Mouse (Mus musculus) neural tube, embryonic 13.5 days (tissue): ENCODE measurements around the gene Npepps. TPM values are rescaled to one million over a fixed set of nuclear protein-coding genes. Genes with fewer than 3 reads are reported as not detected.
"Not testable (repeated sequence)": the region's sequence is repeated elsewhere in the genome, so short reads cannot be mapped to it uniquely, and the experiment has no call there.

Experiments used
- ATAC-seq: fragments of 200-750 bp; cut with Nextera tagmentation; 2 replicates; pipeline ENCODE4 v1.8.0; 2017; ENCODE audit warnings: low read depth, mild to moderate bottlenecking, moderate TSS enrichment, moderate library complexity
- H3K27ac ChIP-seq: fragments of 300-500 bp; sonication (generic); replicated peaks from 2 replicates; pipeline ENCODE4 v1.5.1; 2015; ENCODE audit warnings: moderate library complexity, mild to moderate bottlenecking, inconsistent platforms
- H3K27me3 ChIP-seq: fragments of 300-500 bp; sonication (generic); 2 replicates; pipeline ENCODE4 v1.6.1; 2015; ENCODE audit warnings: mild to moderate bottlenecking, inconsistent platforms
- H3K36me3 ChIP-seq: fragments of 300-500 bp; sonication (generic); 2 replicates; pipeline ENCODE4 v1.6.1; 2015; ENCODE audit warnings: mild to moderate bottlenecking, inconsistent platforms
- H3K4me1 ChIP-seq: fragments of 300-500 bp; sonication (generic); replicated peaks from 2 replicates; pipeline ENCODE4 v1.6.1; 2015; ENCODE audit warnings: inconsistent platforms
- H3K4me2 ChIP-seq: fragments of 300-500 bp; sonication (generic); 2 replicates; pipeline ENCODE4 v1.6.1; 2015; ENCODE audit warnings: inconsistent platforms, mild to moderate bottlenecking, moderate library complexity
- H3K4me3 ChIP-seq: fragments of 300-500 bp; sonication (generic); 2 replicates; pipeline ENCODE4 v1.5.1; 2015; ENCODE audit warnings: mild to moderate bottlenecking, inconsistent platforms
- H3K9ac ChIP-seq: fragments of 300-500 bp; sonication (generic); 2 replicates; pipeline ENCODE4 v1.6.1; 2015; ENCODE audit warnings: moderate library complexity, mild to moderate bottlenecking, inconsistent platforms
- H3K9me3 ChIP-seq: fragments of 300-500 bp; sonication (generic); 2 replicates; pipeline ENCODE4 v1.6.1; 2016; ENCODE audit warnings: inconsistent platforms
- WGBS: fragments of 180-500 bp; shearing (Covaris S2); methylation state at CpG from one replicate; pipeline ENCODE4 v1.1.7; 2015; 5-methylcytosine and 5-hydroxymethylcytosine counted together
- polyA plus RNA-seq: library from polyadenylated mRNA; unstranded; fragments of >200 nt; fragmentation: Nextera tagmentation; extraction: Ambion mirVana; gene quantifications from 2 replicates; pipeline ENCODE4 v1.2.1, GENCODE M21; 2015

The Npepps gene
- polyA plus RNA-seq, 1 experiment from 2014 or later: 130 TPM

DNA sequence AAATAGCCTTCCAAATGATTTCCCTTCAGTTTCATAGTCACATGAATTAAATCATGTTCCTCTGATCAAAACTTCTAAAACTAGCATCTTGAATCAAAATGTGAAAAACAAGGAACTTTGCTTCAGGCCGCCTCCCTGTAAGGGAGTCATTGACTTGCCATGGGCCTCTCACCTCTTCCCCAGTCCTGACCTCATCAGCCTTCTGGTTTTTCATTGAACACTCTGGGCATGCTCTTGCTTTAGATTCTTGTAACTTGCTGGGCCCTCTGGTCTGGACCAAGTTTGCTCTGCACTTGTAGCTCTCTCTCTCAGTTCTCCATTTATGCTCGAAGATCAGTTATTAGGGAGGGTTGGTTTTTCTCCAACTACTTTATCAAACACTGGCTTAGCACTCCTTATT lies 58.8 kb downstream of the Npepps start:
- H3K36me3 ChIP-seq: peaks cover 88% of the 10 kb centered on the region
- no peak overlapping the region for H3K4me3 ChIP-seq
- H3K4me1 ChIP-seq: no peaks in the 10 kb centered on the region
- no peaks in the 10 kb centered on the region for H3K9me3 ChIP-seq
- no peak overlapping the region for H3K9ac ChIP-seq
- no peak overlapping the region for H3K27ac ChIP-seq
- ATAC-seq: no peak
- no peak overlapping the region for H3K4me2 ChIP-seq
- WGBS: 98% methylated on average over 2 of the region's 2 CpGs
- no peaks in the 10 kb centered on the region for H3K27me3 ChIP-seq

DNA sequence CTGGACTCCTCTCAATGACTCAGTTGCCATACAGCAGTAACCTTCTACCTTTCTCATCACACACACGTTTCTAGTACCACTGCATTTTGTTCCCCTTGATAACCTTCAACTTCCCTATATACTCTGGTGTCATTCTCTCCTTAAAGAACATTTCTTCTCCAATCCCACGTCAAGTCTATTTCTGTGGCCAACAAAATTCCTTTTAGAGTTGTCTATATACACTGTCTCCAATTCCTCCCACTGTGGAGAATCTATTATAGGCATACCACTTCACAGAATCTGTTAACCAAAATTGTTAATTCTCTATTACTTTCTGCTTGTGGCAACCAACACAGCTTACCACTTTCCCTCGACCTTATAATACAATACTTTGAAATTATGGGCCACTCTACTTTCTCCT lies 60.2 kb downstream of the Npepps start:
- H3K9ac ChIP-seq: no peak overlapping the region
- H3K9me3 ChIP-seq: no peaks in the 10 kb centered on the region
- no peak overlapping the region for H3K4me2 ChIP-seq
- no peak for ATAC-seq
- H3K27ac ChIP-seq: no peak overlapping the region
- WGBS: 89% methylated on average over 3 of the region's 3 CpGs
- H3K4me3 ChIP-seq: no peak overlapping the region
- peaks cover 91% of the 10 kb centered on the region for H3K36me3 ChIP-seq
- H3K27me3 ChIP-seq: no peaks in the 10 kb centered on the region
- H3K4me1 ChIP-seq: no peaks in the 10 kb centered on the region

DNA sequence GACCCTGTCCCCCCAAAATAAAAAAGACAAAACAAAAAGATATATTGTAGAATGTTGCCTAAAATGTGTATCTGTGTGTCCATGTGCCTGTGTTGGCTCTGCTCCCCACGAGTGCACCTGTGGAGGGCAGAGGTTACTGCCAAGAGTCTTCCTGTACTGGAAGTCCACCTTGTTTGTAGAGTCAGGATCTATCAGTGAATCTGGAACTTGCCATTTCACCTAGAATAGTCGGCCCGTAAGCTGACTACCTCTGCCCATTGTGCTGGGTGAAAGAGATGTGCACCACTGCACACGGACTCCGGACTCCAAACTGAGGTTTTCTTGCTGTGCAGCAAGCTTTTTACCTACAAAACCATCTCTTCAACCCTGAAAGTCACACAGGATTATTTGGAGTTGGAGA lies 66.0 kb downstream of the Npepps start:
- 96% methylated on average over 5 of the region's 5 CpGs for WGBS
- Histone ChIP-seq H3K4me3 (no peak overlapping the region), H3K27me3 (no peaks in the 10 kb centered on the region), H3K9ac (no peak overlapping the region), H3K36me3 (peaks cover 97% of the 10 kb centered on the region), H3K27ac (no peak overlapping the region), H3K4me2 (no peak overlapping the region), H3K4me1 (no peaks in the 10 kb centered on the region), H3K9me3 (no peaks in the 10 kb centered on the region)
- ATAC-seq: no peak

DNA sequence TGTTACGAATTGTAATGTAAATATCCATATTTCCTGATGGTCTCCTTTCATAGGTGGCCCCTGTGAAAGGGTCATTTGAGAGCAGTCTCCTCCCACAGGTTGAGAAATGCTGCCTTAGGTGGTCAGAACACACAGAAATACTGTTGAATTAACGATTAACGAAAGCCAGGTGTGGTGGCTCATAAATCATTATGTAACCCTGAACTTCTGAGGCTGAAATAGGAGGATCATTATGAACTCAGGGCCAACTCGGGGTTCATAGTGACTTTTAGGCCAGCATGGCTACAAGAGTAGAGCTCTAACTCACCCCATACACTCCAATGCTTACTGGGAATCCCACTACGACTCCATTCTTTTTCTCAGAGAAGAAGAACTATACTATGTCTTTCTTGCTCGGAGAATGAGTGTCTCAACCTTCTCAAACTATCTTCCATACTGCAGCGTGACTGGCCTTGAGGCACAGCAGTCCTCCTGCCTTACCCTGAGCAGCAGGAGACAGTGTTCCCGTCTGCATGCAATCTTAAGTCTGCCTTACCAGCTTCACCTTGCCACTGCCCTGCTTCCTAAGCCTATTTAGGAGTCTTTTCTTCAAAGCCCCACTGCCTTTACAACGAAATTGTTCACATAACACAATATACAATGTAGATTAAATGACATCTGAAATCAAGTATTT lies 69.6 kb downstream of the Npepps start:
- no peak for ATAC-seq
- Histone ChIP-seq H3K36me3 (peaks cover 93% of the 10 kb centered on the region), H3K4me1 (no peaks in the 10 kb centered on the region), H3K4me3 (no peak overlapping the region), H3K27me3 (no peaks in the 10 kb centered on the region), H3K9me3 (no peaks in the 10 kb centered on the region), H3K4me2 (no peak overlapping the region), H3K27ac (no peak overlapping the region), H3K9ac (no peak overlapping the region)
- 90% methylated on average over 9 of the region's 9 CpGs for WGBS

DNA sequence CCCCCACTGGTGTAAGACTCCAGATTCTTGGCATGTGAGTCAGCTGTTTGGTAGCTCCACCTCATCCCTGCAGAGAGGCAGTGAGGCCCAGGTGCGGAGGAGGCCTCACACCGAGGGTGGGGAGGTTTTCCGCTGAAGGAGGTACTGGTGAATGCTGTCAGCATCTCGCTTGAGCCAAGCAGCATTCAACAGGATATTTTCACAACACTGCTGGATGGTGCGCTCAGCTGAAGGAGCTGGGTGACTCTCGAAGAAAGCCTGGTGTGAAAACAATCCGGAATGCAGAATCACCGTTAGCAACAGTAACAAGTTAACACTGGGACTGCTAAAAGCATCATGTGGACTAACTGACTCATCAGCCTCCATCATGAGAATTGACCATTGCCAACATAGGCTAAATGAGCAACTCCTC lies 73.4 kb downstream of the Npepps start:
- no peak overlapping the region for H3K9ac ChIP-seq
- no peak overlapping the region for H3K4me3 ChIP-seq
- 81% methylated on average over 8 of the region's 8 CpGs for WGBS
- no peak overlapping the region for H3K27ac ChIP-seq
- H3K4me1 ChIP-seq: no peaks in the 10 kb centered on the region
- no peak for ATAC-seq
- H3K27me3 ChIP-seq: no peaks in the 10 kb centered on the region
- H3K4me2 ChIP-seq: no peak overlapping the region
- peaks cover 62% of the 10 kb centered on the region for H3K36me3 ChIP-seq
- H3K9me3 ChIP-seq: no peaks in the 10 kb centered on the region

DNA sequence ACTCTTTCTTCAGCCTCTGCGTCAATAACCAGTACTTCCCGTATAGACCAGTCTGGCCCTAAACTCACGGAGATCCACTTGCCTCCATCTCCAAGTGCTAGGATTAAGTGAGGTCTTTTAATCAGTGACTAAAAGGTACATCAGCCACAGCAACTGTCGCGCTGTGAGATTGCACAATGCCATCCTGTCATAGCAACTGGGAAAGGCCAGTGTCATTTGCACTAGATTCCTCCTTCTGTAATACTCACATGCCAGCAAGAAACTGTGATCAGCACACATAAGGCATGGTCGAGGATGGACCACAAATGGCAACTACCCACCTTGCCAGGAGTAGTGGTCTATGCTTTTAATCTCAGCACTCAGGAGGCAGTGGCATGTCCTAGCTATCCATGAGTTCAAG lies 80.9 kb downstream of the Npepps start:
- Histone ChIP-seq H3K36me3 (no peaks in the 10 kb centered on the region), H3K27ac (no peak overlapping the region), H3K9ac (no peak overlapping the region), H3K4me1 (no peaks in the 10 kb centered on the region), H3K9me3 (0 out of 2 replicates have a peak, but pooled peaks cover 3% of the 10 kb centered on the region), H3K4me3 (no peak overlapping the region), H3K27me3 (no peaks in the 10 kb centered on the region), H3K4me2 (no peak overlapping the region)
- ATAC-seq: no peak
- 84% methylated on average over 6 of the region's 6 CpGs for WGBS

DNA sequence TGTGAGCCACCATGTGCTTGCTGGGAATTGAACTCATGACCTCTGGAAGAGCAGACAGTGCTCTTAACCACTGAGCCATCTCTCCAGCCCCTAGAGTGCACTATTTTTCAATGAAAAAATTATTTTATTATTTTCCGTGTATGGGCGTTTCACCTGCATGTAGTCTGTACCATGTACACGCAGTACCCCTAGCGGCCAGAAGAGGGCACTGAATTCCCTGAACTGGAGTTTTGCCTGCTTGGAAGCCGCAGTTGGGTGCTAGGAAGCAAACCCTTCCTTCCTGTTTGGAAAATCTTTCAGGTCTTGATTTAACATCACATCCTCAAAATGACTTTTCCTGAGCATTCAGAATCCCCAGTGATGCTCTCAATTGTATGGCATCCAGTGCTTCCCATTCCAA lies 81.8 kb downstream of the Npepps start:
- 0 out of 2 replicates have a peak, but pooled peaks cover 3% of the 10 kb centered on the region for H3K9me3 ChIP-seq
- WGBS: 21% methylated on average over 5 of the region's 5 CpGs
- no peak overlapping the region for H3K4me3 ChIP-seq
- no peak overlapping the region for H3K4me2 ChIP-seq
- ATAC-seq: no peak
- no peaks in the 10 kb centered on the region for H3K4me1 ChIP-seq
- no peak overlapping the region for H3K27ac ChIP-seq
- H3K27me3 ChIP-seq: no peaks in the 10 kb centered on the region
- H3K36me3 ChIP-seq: no peaks in the 10 kb centered on the region
- no peak overlapping the region for H3K9ac ChIP-seq

DNA sequence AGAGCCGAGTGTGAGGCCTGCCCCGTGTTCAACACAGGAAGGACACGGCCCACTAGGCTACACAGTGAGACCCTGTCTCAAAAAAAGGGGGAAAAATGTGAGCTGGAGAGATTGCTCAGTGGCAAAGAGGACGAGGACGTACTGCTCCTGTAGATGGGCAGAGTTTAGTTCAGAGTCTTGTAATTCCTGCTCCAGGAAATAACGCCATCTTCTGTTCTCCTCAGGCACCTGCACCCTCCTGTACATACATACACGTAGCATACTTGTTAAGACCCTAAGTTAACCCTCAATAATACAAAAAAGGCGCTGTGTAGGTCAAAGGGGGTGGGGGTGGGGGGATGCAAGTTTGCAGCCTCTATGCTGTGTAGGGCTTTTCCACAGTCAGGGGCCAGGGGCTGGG lies 83.4 kb downstream of the Npepps start:
- no peaks in the 10 kb centered on the region for H3K4me1 ChIP-seq
- H3K36me3 ChIP-seq: no peaks in the 10 kb centered on the region
- no peak overlapping the region for H3K4me2 ChIP-seq
- 0 out of 2 replicates have a peak, but pooled peaks cover 3% of the 10 kb centered on the region for H3K9me3 ChIP-seq
- H3K27ac ChIP-seq: no peak overlapping the region
- no peak for ATAC-seq
- no peaks in the 10 kb centered on the region for H3K27me3 ChIP-seq
- 81% methylated on average over 8 of the region's 8 CpGs for WGBS
- H3K9ac ChIP-seq: no peak overlapping the region
- H3K4me3 ChIP-seq: no peak overlapping the region

DNA sequence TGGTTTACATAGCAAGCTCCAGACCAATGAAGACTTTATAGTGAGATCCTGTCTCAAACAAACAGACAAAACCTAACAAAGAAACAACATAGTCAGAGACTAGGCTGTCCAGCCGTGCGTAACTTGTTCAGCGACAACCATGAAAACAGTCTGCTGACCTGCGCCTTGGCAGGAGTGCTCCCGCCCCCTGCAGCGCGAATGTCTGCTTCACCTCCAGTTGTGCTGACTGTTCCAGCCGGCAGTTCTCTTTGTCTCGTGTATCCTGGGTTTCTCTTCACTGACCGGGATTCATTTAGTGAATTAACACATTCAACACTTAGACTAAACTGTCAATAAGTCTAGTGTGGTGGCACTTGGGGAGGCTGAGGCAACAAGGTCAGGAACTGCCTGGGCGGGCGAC lies 83.9 kb downstream of the Npepps start:
- no peaks in the 10 kb centered on the region for H3K27me3 ChIP-seq
- 0 out of 2 replicates have a peak, but pooled peaks cover 3% of the 10 kb centered on the region for H3K9me3 ChIP-seq
- no peak overlapping the region for H3K9ac ChIP-seq
- H3K36me3 ChIP-seq: no peaks in the 10 kb centered on the region
- 67% methylated on average over 12 of the region's 12 CpGs for WGBS
- H3K27ac ChIP-seq: no peak overlapping the region
- no peak for ATAC-seq
- H3K4me1 ChIP-seq: no peaks in the 10 kb centered on the region
- H3K4me3 ChIP-seq: no peak overlapping the region
- no peak overlapping the region for H3K4me2 ChIP-seq

DNA sequence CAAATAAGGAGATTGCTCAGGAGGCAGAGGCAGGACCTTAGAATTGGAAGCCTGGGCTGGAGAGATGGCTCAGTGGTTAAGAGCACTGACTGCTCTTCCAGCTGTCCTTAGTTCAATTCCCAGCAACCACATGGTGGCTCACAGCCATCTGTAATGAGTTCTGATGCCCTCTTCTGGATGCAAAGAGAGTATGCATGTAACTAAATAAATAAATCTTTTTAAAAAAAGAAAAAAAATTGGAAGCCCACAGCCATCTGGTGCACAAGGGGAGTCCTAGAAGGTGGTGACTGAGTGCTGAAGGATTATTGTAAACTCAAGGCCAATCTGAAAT lies 87.9 kb downstream of the Npepps start:
- no peak overlapping the region for H3K4me2 ChIP-seq
- H3K9me3 ChIP-seq: no peaks in the 10 kb centered on the region
- no peak overlapping the region for H3K4me3 ChIP-seq
- H3K27ac ChIP-seq: no peak overlapping the region
- ATAC-seq: no peak
- no peaks in the 10 kb centered on the region for H3K36me3 ChIP-seq
- no peaks in the 10 kb centered on the region for H3K27me3 ChIP-seq
- peaks cover 12% of the 10 kb centered on the region for H3K4me1 ChIP-seq
- no peak overlapping the region for H3K9ac ChIP-seq

DNA sequence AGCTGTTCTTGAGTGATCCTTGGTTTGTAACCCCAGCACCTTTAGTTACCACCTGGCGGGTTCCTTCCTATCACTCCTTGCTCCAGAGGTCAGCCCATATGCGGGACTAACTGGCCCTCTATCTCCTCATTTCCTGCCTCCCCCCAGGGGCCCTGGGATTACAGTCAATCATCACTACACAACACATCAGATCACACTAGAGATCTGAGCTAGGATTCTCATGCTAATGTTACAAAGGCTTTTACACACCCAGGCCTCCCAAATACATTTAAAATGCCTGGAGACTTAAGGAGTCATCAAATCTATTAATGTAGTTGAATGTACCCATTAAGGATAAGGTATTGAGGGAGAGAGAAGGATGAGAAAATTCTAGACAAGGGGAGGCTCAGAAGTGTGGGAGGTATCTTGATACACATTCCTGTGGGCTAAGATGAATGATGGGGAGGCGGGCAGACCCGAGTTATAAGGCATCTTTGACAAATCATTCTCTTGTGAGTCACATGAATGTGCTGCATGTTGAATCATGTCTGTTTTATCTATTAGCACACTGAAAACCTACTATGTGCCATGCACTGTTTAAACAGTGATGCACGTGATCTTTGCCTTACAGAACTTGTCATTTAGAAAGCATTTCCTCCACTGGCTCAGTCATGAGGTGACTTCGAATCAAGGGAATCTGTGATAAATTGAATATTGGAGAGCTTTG lies 88.4 kb downstream of the Npepps start:
- no peak overlapping the region for H3K9ac ChIP-seq
- 74% methylated on average over 6 of the region's 6 CpGs for WGBS
- no peak for ATAC-seq
- H3K27me3 ChIP-seq: no peaks in the 10 kb centered on the region
- H3K4me3 ChIP-seq: no peak overlapping the region
- no peak overlapping the region for H3K27ac ChIP-seq
- no peak overlapping the region for H3K4me2 ChIP-seq
- H3K4me1 ChIP-seq: peaks cover 12% of the 10 kb centered on the region
- no peaks in the 10 kb centered on the region for H3K36me3 ChIP-seq
- no peaks in the 10 kb centered on the region for H3K9me3 ChIP-seq

DNA sequence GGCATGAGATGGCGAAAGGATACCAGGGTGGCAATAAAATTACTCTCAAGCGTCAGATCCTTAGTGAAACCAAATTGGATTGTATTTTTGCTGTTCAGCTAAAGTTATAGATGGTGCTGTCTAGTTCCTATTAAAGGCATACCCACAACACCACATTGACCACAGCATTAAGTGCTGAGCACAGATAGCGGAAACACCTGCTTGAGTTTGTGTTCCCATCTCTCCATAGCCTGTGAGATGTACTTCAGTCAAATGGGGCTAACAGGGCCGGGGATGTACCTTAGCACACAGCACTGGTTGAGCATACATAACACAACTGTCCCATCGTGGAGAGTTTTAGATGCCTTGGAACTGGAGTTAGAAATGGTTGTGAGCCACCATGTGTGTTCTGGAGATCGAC lies 89.4 kb downstream of the Npepps start:
- WGBS: 91% methylated on average over 6 of the region's 6 CpGs
- H3K9ac ChIP-seq: no peak overlapping the region

DNA sequence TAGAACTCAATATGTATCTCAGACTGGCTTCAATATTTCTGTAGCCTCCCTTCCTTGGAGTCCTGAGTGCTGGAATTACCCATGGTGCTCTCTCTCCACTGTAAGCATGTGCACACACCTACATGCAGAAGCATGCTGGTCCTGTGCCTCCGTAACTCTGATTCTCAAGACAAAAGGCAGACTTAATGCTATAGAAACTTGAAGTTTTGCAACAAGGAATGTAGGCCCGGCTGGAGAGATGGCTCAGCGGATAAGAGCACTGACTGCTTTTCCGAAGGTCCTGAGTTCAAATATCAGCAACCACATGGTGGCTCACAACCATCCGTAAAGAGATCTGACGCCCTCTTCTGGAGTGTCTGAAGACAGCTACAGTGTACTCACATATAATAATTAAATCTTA lies 90.8 kb downstream of the Npepps start:
- 90% methylated on average over 6 of the region's 6 CpGs for WGBS
- H3K27me3 ChIP-seq, H3K36me3 ChIP-seq, H3K4me3 ChIP-seq, H3K9ac ChIP-seq, ATAC-seq, H3K9me3 ChIP-seq: not testable (repeated sequence)
- Histone ChIP-seq H3K27ac (0 out of 2 replicates have a peak overlapping the region, but pooled peaks have one; percentile 10), H3K4me1 (peaks cover 33% of the 10 kb centered on the region), H3K4me2 (peak overlapping the region; percentile 78; the same call in 1 of the 2 replicates)

More for the DNA sequence above, 89.4 kb downstream of the Npepps start:
- no peaks in the 10 kb centered on the region for H3K27me3 ChIP-seq
- no peak overlapping the region for H3K27ac ChIP-seq
- no peaks in the 10 kb centered on the region for H3K36me3 ChIP-seq
- no peak overlapping the region for H3K4me3 ChIP-seq
- ATAC-seq: no peak
- no peaks in the 10 kb centered on the region for H3K9me3 ChIP-seq
- no peak overlapping the region for H3K4me2 ChIP-seq
- H3K4me1 ChIP-seq: peaks cover 20% of the 10 kb centered on the region
